Mouse (Mus musculus): ENCODE results near the gene Pipox. TPM values are rescaled to one million over a fixed set of nuclear protein-coding genes. Genes with fewer than 3 reads are reported as not detected.

Gene Pipox
- polyA plus RNA-seq, 1 experiment from 2014 or later: 7.6 TPM

Other genes starting within 250 kb of the Pipox start
- 5.0 and 15.3 TPM in 2 replicates for gene Nufip2, start 207.9 kb downstream of the Pipox start, polyA plus RNA-seq (2014; fragmentation: Nextera tagmentation; extraction: Ambion mirVana)
- gene Cryba1, start 168.8 kb downstream of the Pipox start, polyA plus RNA-seq (2014; fragmentation: Nextera tagmentation; extraction: Ambion mirVana): 2.7 and 4.0 TPM in 2 replicates
- 22.7 and 29.2 TPM in 2 replicates for gene Myo18a, start 130.8 kb downstream of the Pipox start, polyA plus RNA-seq (2014; fragmentation: Nextera tagmentation; extraction: Ambion mirVana)
- gene Gm10277, start 106.3 kb downstream of the Pipox start, polyA plus RNA-seq (2014; fragmentation: Nextera tagmentation; extraction: Ambion mirVana): 0.74 and 0.96 TPM in 2 replicates
- gene Sez6, start 36.7 kb upstream of the Pipox start, polyA plus RNA-seq (2014; fragmentation: Nextera tagmentation; extraction: Ambion mirVana): 13.3 TPM in 2 replicates
- 16.9 and 20.2 TPM in 2 replicates for gene Phf12, start 88.7 kb upstream of the Pipox start, polyA plus RNA-seq (2014; fragmentation: Nextera tagmentation; extraction: Ambion mirVana)
- 20.0 and 21.0 TPM in 2 replicates for gene Dhrs13, start 138.2 kb upstream of the Pipox start, polyA plus RNA-seq (2014; fragmentation: Nextera tagmentation; extraction: Ambion mirVana)
- 56.3 and 60.0 TPM in 2 replicates for gene Flot2, start 143.8 kb upstream of the Pipox start, polyA plus RNA-seq (2014; fragmentation: Nextera tagmentation; extraction: Ambion mirVana)
- gene Eral1, start 186.3 kb upstream of the Pipox start, polyA plus RNA-seq (2014; fragmentation: Nextera tagmentation; extraction: Ambion mirVana): 31.9 and 37.2 TPM in 2 replicates
- gene Fam222b, start 200.6 kb upstream of the Pipox start, polyA plus RNA-seq (2014; fragmentation: Nextera tagmentation; extraction: Ambion mirVana): 24.3 and 24.4 TPM in 2 replicates

Data from hindbrain, embryonic 11.5 days (tissue).